Mouse (Mus musculus) cerebellum, adult 2 months (tissue): Measurements from ENCODE around the gene Dntt.

Source experiments
- CTCF ChIP-seq: fragments of 200-500 bp; IDR thresholded peaks from 2 replicates; pipeline ENCODE4 v1.5.1; 2011; ENCODE audit warnings: low read depth, mild to moderate bottlenecking, control low read depth, low read length, moderate library complexity, borderline replicate concordance; ENCODE audit not compliant: insufficient read depth
- POLR2A ChIP-seq: fragments of 200-500 bp; IDR thresholded peaks from 2 replicates; pipeline ENCODE4 v1.6.1; 2011; ENCODE audit warnings: low read length, control low read depth, borderline replicate concordance; ENCODE audit not compliant: insufficient read depth

GRCm38 (mm10) chr19:41076906-41077305 lies 47.8 kb downstream of the Dntt start, which contains the start of gene Opalin:
- TF ChIP-seq POLR2A: no peak
- no peak for TF ChIP-seq CTCF
